Mouse (Mus musculus) layer of hippocampus, adult 8-10 months (tissue): ENCODE data around the gene Mdm2. TPM values are rescaled to one million over a fixed set of nuclear protein-coding genes. Genes with fewer than 3 reads are reported as not detected.

Experiments used
- DNase-seq, 2 experiments: peaks; one replicate each; pipeline ENCODE4 v3.0.0; 2022; ENCODE audit warnings: low spot score in 2 of 2
- total RNA-seq, 4 experiments: library from RNA; stranded (reverse); gene quantifications; 2 replicates each; pipeline ENCODE4 v1.2.4; 2022

The Mdm2 gene
- total RNA-seq, 4 experiments from 2014 or later, result 54.5 to 67.0 (median 58.7) TPM

DNA sequence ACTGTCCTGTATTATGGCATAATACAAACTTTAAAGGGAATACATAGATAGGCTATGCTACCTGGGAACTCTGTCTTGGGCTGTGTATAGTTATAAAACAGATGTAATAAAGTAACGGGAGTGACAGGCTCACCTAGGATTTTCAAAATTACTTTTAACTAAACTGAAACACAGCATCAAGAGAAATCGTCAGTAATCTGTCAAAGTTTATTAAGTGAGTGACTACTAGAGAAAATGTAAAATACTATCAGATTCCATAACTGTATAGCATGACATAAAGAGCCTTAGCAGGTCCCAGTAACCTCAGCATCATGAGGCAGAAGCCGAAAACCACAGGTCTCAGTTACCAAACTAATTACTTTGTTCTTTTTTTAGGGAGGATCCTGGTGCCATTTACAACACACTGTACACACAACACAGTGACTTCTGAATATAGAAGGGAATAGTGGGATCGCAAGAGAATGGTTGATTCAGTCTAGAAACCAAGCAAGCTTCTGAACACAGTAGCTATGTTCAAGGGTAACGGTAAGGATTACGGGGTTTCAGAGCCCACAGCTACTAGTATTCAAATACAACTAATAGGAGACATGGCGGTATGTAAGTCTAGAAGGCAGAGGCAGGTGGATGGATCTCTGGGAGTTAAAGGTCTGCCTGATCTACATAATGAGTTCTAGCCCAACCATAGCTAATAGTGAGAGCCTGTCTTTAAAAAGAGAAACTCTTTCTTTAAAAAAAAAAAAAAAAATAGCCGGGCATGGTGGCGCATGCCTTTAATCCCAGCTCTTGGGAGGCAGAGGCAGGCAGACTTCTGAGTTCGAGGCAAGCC, 12.0 kb downstream of the Mdm2 start:
- DNase-seq, result no peak

DNA sequence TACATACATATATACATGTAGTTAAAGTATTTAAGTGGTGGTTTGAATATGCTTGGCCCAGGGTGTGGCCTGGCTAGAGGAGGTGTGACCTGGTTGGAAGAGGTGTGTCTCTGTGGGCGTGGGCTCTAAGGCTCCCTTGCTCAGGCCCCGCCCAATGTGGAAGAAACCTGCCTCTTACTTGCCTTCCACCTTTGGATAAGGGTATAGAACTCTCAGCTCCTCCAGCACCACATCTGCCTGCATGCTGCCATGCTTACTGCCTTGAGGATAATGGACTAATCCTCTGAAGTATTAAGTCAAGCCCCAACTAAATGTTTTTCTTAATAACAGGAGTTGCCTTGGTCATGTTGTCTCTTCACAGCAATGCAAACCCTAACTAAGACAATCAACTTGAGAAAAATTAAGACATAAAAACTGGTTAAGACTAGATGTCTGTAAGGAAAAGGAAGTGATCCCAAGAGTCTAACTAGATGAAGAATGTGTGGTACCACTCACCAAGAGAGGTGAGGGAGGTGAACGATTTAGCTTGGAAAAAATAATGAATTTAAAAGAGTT, 12.9 kb downstream of the Mdm2 start:
- DNase-seq, result no peak

DNA sequence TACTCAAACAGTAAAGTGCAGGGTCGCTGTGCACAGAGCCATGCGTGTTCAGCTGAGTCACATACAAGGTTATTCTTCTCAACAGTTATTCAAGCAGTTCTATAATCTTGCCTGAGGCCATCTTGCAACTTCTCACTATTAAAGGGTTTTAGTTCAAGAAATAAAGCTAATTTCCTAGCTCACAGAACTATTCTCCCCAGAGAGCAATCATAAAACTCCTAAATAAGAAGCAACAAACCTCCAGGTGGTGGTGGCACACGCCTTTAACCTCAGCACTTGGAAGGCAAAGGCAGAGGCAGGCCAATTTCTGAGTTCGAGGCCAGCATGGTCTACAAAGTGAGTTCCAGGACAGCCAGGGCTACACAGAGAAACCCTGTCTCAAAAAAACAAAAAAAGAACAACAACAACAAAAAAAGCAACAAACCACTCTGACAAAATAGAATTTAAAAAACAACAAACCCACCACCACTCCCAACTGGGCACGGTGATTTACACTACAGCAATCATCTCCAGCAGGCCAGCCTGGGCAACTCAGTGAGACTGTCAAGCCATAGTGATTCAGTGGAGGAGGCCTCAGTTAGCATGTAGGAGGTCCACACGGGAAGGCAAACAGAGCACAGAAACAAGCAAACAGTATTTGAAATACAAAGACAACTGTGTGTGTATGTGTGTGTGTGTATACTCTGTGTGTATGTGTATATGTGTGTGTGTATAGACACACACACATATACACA, 13.6 kb downstream of the Mdm2 start:
- DNase-seq, result no peak

DNA sequence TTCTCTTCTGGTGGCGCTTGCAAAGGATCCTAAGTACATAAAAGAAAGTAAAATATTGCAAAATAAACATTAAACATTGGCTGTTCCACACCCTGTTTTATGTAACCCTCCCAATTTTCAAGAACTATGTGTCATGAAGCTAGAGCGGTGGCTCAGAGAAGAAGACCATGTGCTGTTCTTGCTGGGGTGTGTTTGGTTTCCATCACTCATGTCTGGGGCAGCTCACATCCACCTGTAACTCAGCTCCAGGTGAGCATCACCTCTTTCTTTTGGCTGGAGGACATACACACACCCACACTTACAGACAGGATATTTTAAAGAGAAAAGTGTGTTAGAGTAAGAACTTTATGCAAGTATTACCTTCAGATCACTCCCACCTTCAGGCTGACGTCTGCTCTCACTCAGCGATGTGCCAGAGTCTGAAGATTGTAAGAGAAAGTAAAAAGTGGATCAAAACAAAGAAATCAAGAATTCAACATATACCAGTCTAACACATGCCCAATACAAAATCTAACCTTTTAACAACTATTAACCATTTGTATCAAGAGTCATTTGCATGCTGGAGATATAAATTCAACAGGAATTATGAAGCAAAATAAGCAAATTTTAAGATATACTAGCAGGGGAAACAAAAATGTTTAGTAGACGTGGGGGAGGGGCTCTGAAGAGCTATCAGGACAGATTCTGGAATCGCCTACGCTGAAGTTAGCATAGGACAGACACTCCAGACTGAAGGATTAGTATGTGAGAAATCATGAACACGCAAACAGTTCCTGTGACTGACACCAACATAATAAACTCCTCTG, 14.3 kb downstream of the Mdm2 start:
- no peak for DNase-seq

DNA sequence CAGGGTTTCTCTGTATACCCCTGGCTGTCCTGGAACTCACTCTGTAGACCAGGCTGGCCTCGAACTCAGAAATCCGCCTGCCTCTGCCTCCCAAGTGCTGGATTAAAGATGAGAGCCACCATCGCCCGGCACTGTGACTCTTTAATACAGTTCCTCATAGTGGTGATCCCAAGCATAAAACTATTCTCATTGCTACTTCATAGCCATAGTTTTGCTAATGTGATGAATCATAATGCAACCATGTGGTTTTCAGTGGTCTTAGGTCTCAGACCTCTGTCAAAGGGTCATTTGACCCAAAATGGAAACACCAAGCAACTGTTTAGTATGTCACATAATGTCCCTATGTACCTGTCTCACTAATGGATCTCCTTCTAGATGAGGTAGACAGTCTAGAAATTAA, 15.0 kb downstream of the Mdm2 start:
- DNase-seq, result no peak

DNA sequence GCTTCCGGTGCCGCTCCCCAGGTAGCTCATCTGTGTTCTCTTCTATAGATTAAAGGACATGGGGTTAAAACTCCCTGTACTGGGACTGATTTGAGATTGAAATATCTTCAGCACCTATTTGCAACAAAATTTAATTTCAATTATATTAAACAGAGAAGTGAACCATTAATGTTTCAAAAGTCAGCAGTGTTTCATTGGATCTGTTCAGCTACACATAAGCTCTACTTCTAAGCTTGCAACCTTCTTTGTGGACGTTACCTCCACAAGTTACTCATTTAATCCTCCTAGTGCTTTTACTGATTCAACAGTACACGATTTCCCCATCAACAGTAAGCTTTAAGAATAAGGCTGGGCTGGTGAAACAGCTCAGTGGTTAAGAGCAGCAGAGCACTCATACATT, 15.5 kb downstream of the Mdm2 start:
- no peak for DNase-seq

DNA sequence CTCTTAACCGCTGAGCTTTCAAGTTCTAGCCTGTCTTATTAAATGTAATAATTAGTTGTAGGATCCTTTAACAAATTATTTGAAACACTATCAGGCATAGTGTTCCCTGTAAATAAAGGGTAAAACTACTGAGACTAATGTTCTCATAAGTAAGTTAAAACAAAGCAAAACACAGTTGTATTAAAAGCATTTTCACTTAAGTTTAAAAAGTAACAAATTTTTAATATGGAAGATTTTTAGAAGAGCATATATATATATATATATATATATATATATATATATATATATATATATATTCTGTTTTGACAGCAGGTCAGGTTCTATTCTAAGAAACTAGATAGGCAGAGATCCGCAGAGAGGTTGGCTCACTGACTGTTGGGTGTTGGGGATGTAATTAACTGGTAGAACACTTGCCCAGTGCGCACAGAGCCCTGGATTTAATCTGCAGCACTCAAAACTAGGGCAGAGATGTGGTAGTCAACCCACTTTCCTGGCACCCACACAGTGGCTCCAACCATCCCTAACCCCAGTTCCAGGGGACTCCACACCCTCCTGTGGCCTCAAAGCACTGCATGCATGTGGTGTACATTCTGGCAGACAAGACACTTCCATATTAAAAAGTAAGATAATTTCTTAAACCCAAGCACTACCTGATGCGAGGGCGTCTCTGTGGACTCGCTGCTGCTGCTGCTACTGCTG, 16.2 kb downstream of the Mdm2 start:
- DNase-seq, result no peak

DNA sequence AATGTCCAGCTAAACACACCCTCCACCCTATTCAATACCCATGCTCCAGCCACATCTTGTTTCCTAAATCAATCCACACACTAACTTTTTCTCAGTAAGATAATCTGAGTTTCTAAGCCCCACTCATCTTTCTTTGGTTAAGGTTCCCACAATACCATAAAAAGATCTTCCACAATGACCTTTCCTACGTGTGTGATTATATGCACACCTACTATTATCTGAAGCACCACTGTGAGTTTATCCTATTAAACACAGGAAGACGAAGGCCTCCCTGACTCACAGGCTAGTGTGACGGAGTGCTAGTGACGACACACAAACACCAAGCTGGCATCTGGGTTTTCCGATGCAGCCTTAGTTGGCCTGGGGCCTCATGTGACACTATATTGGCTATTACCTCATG, 17.6 kb downstream of the Mdm2 start:
- no peak for DNase-seq

DNA sequence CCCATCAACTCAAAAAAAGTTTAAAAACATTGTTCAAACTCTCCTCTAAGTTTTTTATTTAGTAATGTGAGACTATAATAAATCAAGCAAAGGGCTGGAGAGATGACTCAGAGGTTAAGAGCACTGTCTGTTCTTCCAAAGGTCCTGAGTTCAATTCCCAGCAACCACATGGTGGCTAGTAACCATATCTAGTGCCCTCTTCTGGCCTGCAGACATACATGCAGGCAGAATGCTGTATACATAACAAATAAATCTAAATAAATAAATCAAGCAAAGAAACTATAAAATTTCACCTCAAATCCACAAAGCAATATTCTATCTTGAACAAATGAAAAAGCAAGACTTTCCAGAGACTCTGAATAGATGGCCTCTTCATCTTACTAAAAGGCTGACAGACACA, 18.4 kb downstream of the Mdm2 start:
- DNase-seq, result no peak

DNA sequence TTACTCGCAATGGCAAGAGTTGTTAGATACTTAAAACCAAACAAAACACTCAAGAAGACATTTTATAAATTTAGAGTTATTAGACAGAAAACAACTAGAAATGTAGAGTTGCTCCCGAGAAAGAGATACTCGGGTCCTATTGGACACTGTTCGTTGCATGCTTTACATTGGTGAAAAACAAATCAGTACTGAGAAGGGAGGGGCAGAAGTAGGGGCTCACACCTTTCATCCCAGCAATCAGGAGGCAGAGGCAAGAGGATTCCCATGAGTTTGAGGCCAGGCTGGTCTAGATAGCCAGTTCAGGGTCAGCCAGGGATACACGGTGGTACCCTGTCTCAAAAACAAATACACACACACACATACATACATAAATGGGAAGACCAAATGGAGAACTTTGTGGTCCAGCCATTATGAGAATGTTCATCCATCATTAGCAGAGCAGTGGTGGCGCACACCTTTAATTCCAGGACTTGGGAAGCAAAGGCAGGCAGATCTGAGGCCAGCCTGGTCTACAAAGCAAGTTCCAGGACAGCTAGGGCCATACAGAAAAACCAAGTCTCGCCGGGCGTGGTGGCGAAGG, 19.1 kb downstream of the Mdm2 start:
- DNase-seq, result no peak

DNA sequence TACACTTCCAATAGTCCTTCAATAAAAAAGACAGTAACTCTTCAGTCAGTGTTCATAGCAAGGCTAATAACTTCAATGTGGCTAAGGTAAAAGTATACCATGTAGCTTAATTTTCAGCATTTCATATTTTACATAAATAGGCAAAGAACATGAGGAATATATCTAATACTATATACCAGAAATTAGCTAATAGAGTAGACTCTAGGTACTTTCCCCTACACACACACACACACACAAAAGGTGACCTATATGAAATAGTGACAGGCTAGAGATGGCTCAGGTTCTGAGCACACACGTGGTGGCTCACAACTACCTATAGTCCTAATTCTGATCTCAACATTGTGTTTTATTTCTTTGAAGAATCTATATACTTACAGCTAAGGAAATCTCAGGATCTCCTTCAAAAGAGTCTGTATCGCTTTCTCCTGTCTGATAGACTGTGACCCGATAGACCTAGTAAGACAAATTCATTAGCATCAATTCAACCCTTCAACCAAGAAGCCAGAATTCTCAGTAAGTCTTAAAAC, 19.7 kb downstream of the Mdm2 start:
- DNase-seq, result no peak

DNA sequence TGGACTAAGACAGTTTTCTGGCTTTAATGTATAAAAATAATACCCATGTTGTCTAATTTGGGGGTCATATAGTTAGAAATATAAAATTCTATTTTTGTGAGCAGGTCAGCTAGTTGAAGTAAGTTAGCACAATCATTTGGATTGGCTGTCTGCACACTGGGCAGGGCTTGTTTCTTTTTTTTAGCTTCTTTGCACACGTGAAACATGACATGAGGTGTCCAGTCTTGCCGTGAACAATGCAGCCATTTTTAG, 20.5 kb downstream of the Mdm2 start:
- DNase-seq, result no peak

DNA sequence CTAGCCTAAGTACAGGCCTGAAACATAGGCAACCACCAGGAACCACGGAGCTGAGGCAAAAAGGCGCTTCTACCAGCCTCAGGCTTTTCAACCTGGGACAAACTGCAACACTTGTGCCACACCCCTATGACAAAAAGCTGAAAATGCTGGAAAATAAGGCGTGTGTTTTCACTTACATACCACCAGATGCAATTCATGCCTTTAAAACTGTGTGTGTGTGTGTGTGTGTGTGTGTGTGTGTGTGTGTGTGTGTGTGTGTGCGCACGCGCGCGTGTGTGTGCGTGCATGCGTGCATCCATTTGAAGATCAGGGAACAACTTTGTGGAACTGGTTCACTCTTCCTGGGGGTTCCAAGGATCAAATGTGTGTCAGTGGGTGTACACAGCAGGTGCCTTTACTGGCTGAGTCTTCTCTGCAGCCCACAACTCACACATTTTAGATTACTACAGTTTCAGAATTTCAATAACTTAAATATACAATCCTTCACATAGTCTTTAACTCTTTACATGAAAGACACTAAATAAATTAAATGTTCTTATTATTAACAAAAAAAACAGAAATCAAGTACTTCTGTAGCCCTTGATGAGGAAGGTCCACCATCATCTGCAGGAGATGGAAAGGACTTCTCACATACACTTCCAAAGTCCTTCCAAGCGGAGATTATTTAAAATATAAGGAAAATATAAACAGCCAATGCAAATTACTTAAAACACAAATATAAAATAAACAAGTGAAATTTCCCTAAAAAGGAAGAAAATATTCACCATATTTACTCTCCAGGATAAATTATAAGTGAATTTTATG, 21.1 kb downstream of the Mdm2 start:
- DNase-seq, result no peak

DNA sequence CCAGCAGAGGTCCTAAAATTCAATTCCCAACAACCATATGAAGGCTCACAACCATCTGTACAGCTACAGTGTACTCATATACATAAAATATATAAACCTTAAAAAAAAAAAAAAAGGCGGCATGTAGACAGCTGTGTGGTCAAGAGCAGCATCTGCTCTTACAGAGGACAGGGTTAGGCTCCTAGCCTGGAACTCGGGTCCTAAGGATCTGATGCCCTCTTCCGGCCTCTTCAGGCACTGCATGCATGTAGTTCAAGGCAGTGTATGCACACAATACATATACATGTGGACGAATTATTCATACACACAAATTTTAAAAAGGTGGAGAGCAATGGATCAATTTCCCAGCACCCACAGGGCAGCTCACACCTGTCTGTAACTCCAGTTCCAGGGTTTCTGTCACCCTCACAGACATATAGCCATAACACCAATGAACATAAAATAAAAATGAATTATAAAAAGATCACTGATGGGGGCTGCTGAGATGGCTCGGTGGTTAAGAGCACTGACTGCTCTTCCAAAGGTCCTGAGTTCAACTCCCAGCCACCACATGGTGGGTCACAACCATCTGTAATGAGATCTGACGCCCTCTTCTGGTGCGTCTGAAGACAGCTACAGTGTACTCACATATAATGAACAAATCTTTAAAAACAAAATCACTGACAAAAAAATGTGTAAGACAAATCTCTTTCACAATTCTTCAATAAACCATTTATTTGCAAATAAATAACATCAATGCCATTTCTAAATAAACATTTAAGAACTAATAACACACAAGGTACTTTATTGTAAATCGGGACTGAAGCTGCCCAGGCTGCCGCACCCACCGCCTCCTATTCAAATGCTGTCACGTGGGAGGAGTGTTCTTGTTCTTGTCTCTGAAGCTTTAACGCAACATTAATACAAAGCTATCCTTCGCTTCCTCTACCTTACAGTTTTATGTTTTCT, 22.1 kb downstream of the Mdm2 start:
- DNase-seq, result no peak

DNA sequence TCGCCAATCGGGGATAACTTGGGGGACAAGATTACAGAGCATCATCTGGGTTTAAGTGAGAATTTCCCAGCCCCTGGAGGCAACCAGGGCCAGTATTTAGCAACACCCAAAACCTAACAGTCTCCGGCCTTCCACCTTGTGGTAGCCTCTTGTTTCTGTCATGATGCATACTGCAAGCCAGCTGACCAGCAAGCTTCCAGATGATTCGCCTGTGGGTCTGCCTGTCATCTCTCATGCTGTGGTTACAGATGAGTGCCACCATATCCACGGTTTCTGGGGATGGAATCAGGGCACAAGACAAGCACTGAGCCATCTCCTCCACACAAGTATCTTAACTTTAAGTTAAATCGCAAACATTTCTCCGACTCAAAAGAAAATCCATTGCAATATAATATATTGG, 23.0 kb downstream of the Mdm2 start:
- DNase-seq, result no peak

DNA sequence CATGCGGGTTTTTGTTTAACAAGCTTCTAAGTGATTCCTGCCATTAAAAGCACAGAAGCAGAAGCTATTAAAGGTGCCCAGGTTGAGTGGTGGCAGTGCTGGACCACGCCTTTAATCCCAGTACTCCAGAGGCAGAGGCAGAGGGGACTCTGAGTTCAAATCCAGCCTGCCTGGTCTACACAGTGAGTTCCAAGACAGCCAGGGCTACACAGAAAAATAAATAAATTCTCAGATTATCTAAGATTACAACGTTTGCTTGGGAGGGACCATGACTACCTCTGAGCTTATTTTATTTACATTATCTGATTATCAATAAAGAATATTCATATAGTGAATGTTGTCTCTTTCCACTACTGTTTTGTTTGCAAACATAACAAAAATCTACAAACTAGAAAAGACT, 23.5 kb downstream of the Mdm2 start:
- no peak for DNase-seq

DNA sequence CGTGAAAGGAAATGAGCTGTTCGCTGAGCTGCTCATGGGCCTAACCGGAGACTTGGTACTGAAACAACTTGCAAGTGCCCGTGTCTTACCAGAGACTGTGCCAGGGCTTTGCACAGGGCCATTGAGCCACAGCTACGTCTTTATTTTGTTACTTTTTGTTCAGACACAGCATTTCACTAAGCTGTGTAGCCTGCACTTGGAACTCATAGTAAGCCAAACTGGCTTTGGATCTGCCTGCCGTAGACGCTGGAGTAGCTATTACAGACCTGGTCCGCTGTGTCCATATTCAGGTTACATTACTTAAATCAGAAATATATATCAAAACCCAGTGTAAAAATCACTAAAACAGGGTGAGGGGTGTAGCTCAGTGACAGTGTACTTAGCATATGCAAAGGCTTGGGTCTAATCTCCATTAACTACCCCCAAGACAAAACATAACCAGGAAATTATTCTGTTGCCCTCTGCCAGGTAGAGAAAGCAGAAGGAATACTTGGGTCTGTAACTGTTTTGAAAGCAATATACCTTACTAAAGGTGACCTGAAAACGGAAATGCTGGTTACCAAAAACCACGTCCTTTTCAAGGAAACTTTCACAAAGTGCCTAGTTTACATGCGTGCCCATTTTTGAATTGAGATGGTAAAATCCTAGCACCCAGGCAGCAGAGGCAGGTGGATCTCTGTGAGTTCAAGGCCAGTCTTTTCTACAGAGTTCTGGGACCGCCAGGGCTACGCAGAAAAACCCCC, 24.5 kb downstream of the Mdm2 start:
- DNase-seq, result no peak

DNA sequence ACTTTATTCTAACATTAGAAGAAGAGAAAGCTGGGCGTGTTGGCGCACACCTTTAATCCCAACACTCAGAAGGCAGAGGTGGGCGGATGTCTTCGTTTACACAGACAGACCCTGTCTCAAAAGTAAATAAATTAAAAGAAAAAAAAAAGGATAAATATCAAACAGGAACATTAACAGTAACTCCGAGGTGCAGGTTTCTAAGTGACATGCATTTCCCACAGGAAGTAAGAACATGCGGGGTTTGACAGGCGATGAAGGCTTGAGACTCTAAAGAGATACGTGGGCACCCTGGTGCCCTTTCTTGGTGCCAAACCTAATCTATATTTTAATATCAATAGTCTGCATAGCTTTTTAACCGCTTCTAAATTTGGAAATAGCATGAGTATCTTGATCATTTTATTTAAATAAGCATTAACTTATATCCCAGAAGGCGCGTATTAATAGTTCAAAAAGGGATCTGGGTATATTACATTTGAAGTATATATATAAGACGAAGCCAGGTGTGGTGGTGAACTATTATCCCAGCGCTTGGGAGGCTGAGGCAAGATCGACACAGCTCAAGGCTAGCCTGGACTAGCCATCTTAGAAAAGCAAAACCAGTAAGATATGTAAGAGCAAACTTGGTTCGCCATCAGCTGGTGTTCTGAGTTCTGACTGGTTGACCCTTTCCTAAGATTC, 25.2 kb downstream of the Mdm2 start:
- no peak for DNase-seq
